Mouse (Mus musculus) skeletal muscle tissue, adult 2 months (tissue): ENCODE measurements around the gene Ccdc136.
"Not testable (repeated sequence)": the region's sequence is repeated elsewhere in the genome, so short reads cannot be mapped to it uniquely, and the experiment has no call there.

Experiments
- DNase-seq: peaks from one replicate; pipeline ENCODE4 v3.0.0-alpha.2; 2012; ENCODE audit warnings: low read depth, low spot score

Ccdc136 gene

GRCm38 (mm10) chr6:29395910-29396713, at the start of gene Ccdc136:
Ccdc136 (plus strand) TSS chr6:29396309.
- peak; percentile 25 for DNase-seq

GRCm38 (mm10) chr6:29346512-29346911, 49.6 kb upstream of the Ccdc136 start:
- not testable (repeated sequence) for DNase-seq

- no peak for DNase-seq
These were observed 48.9 kb upstream of the Ccdc136 start for GRCm38 (mm10) chr6:29347189-29347588.

GRCm38 (mm10) chr6:29347665-29348370, 48.3 kb upstream of the Ccdc136 start, which contains the start of gene Calu:
Calu (plus strand) TSS chr6:29348069.
- DNase-seq: peak; percentile 98

- no peak for DNase-seq
These were observed 47.8 kb upstream of the Ccdc136 start for GRCm38 (mm10) chr6:29348371-29348724.

- DNase-seq: no peak
These were observed 44.5 kb upstream of the Ccdc136 start for GRCm38 (mm10) chr6:29351613-29352012.

GRCm38 (mm10) chr6:29352816-29353215, 43.3 kb upstream of the Ccdc136 start:
- no peak for DNase-seq

- peak; percentile 67 for DNase-seq
These were observed 36.7 kb upstream of the Ccdc136 start for GRCm38 (mm10) chr6:29359386-29359785.

GRCm38 (mm10) chr6:29360211-29360610, 35.9 kb upstream of the Ccdc136 start:
- DNase-seq: peak; percentile 65

GRCm38 (mm10) chr6:29362246-29363128, 33.6 kb upstream of the Ccdc136 start:
- no peak for DNase-seq

- no peak for DNase-seq
These were observed 33.0 kb upstream of the Ccdc136 start for GRCm38 (mm10) chr6:29363129-29363515.

- DNase-seq: no peak
These were observed 30.8 kb upstream of the Ccdc136 start for GRCm38 (mm10) chr6:29365277-29365676.

- DNase-seq: no peak
These were observed 18.7 kb upstream of the Ccdc136 start for GRCm38 (mm10) chr6:29377386-29377785.

GRCm38 (mm10) chr6:29378678-29379077, 17.4 kb upstream of the Ccdc136 start:
- DNase-seq: no peak

- no peak for DNase-seq
These were observed 16.2 kb upstream of the Ccdc136 start for GRCm38 (mm10) chr6:29379954-29380353.

GRCm38 (mm10) chr6:29382442-29382841, 13.7 kb upstream of the Ccdc136 start:
- DNase-seq: no peak

GRCm38 (mm10) chr6:29388052-29388518, 8.0 kb upstream of the Ccdc136 start, which contains the start of gene Opn1sw:
Opn1sw (minus strand) TSS chr6:29388468.
- DNase-seq: peak; percentile 13

GRCm38 (mm10) chr6:29388606-29389080, 7.5 kb upstream of the Ccdc136 start:
- DNase-seq: peak; percentile 93

- no peak for DNase-seq
These were observed 6.7 kb upstream of the Ccdc136 start for GRCm38 (mm10) chr6:29389425-29389824.

- DNase-seq: not testable (repeated sequence)
These were observed 5.6 kb upstream of the Ccdc136 start for GRCm38 (mm10) chr6:29390500-29390899.

GRCm38 (mm10) chr6:29391241-29391640, 4.9 kb upstream of the Ccdc136 start:
- DNase-seq: not testable (repeated sequence)
